Mouse (Mus musculus) olfactory bulb, adult 2 months (tissue): ENCODE measurements around the gene Bmt2. TPM values are rescaled to one million over a fixed set of nuclear protein-coding genes. Genes with fewer than 3 reads are reported as not detected.

Experiments used
- H3K27ac ChIP-seq: fragments of 200-500 bp; 2 replicates; pipeline ENCODE4 v1.5.1; 2012; ENCODE audit warnings: low read depth, low read length; ENCODE audit not compliant: insufficient read depth
- H3K4me1 ChIP-seq: fragments of 200-500 bp; 2 replicates; pipeline ENCODE4 v1.6.1; 2012; ENCODE audit warnings: low read length; ENCODE audit not compliant: control insufficient read depth, insufficient read depth
- H3K4me3 ChIP-seq: fragments of 200-500 bp; 2 replicates; pipeline ENCODE4 v1.5.1; 2012; ENCODE audit warnings: mild to moderate bottlenecking, low read depth, low read length, moderate library complexity; ENCODE audit not compliant: insufficient read depth
- CTCF ChIP-seq: fragments of 200-500 bp; IDR thresholded peaks from 2 replicates; pipeline ENCODE4 v1.5.1; 2012; ENCODE audit warnings: low read depth, mild to moderate bottlenecking, low read length, moderate library complexity; ENCODE audit not compliant: insufficient read depth
- POLR2A ChIP-seq: fragments of 200-500 bp; IDR thresholded peaks from 2 replicates; pipeline ENCODE4 v1.6.1; 2012; ENCODE audit warnings: mild to moderate bottlenecking, low read depth, low read length, moderate library complexity; ENCODE audit not compliant: insufficient read depth
- WGBS: fragments of 180-500 bp; shearing (Covaris S2); methylation state at CpG from one replicate; pipeline ENCODE4 v1.1.7; 2018; 5-methylcytosine and 5-hydroxymethylcytosine counted together
- polyA plus RNA-seq: library from polyadenylated mRNA; stranded (reverse); fragments of >200 nt; gene quantifications from 2 replicates; pipeline ENCODE4 v1.2.4, GENCODE M21; 2012; ENCODE audit warnings: low replicate concordance; ENCODE audit not compliant: missing spikeins, insufficient read depth, insufficient read length

The Bmt2 gene
- polyA plus RNA-seq, 1 experiment: not detected

DNA sequence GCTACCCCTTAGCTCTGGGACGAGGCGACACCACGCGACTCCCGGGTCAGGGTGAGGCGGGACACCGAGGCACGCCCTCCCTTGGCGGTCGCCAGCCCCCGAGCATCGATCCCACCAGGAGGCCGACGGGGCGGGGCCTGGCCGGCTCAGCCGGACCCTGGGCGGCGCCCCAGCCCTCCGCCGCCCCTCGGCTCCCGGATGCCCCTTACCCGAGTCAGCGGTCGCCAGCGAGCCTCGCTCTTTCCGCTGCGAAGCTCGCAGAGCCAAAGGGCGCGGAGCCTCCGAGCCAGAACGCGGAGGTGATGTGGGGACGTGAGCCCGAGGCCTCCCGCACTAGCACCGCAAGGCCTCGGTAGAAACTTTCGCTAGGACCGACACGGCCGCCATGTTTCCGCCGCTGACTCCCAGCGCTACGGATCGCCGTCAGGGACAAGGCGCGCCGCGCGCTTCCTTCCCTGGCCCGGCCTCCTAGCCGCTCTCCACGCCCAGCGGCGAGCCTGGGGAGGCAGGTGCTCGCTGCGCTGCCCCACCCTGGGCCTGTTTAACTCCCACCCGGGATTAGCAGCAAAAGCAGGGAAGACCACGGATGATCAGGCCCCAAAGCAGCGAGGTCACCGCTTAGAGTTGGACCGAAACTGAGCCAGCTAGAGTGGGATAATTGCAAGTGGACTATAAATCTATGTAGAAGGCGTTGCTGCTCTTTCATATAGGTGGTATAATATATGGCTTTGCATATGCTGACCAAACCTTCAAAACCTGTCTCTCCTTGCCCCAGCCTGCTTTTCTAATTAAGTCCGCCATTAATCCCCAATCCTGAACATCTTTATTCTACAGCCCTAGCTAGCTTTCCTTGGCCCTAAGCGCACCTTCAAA is 69.9 kb downstream of the Bmt2 start, which contains the start of gene Tmem168:
Tmem168 (minus strand) TSS at position 480 of the 873 bp plus-strand sequence.
- 2% methylated on average over 71 of the region's 71 CpGs for WGBS
- Histone ChIP-seq H3K4me1 (no peaks in the 10 kb centered on the region), H3K4me3 (peak within 1 kb of the TSS; percentile 78), H3K27ac (peak within 1 kb of the TSS; percentile 56)
- TF ChIP-seq POLR2A (peak; percentile 81), CTCF (no peak; the same call in 1 of the 2 replicates)

- TF ChIP-seq POLR2A (no peak), CTCF (no peak)
- WGBS: 8% methylated on average over 15 of the region's 15 CpGs
Measured at GRCm38 (mm10) chr6:13606921-13607620, 70.7 kb downstream of the Bmt2 start.

GRCm38 (mm10) chr6:13606394-13606793 is 71.4 kb downstream of the Bmt2 start:
- Histone ChIP-seq H3K4me1 (peaks cover 2% of the 10 kb centered on the region; the same call in 1 of the 2 replicates), H3K27ac (no peak overlapping the region), H3K4me3 (no peak overlapping the region)
- 66% methylated on average over 4 of the region's 4 CpGs for WGBS
- no peak for TF ChIP-seq POLR2A
- no peak for TF ChIP-seq CTCF

More at GRCm38 (mm10) chr6:13606921-13607620, 70.7 kb downstream of the Bmt2 start:
- Histone ChIP-seq H3K4me3 (peak overlapping the region; percentile 78), H3K4me1 (no peaks in the 10 kb centered on the region), H3K27ac (peak overlapping the region; percentile 56)

- peaks cover 2% of the 10 kb centered on the region; the same call in 1 of the 2 replicates for H3K4me1 ChIP-seq
- TF ChIP-seq CTCF (no peak), POLR2A (no peak)
- 96% methylated on average over 6 of the region's 6 CpGs for WGBS
Measured at GRCm38 (mm10) chr6:13603134-13603533, 74.6 kb downstream of the Bmt2 start.

DNA sequence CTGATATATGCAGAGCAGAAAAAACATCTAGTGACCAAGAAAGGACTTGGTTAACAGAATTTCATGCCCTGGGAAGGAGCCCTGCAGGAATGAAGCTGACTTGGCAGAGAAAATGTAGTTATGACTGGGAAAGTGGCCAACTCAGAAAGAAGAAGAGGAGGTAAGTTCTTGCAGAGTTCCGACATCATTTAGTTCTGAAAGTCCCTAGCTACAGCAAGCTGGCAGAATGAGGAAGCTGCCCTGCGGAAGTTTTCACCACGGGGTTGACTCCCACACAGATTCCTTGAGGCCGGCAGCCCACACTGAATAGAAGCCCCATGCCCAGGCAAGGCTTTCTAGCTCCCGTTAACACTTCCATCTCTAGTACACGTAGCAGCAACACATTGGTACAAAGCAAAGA is 76.2 kb downstream of the Bmt2 start:
- 18% methylated on average over 6 of the region's 6 CpGs for WGBS
- peaks cover 2% of the 10 kb centered on the region; the same call in 1 of the 2 replicates for H3K4me1 ChIP-seq
- H3K27ac ChIP-seq: no peak overlapping the region
- H3K4me3 ChIP-seq: no peak overlapping the region
- no peak for TF ChIP-seq CTCF

More at GRCm38 (mm10) chr6:13603134-13603533, 74.6 kb downstream of the Bmt2 start:
- no peak overlapping the region for H3K27ac ChIP-seq
- H3K4me3 ChIP-seq: no peak overlapping the region

DNA sequence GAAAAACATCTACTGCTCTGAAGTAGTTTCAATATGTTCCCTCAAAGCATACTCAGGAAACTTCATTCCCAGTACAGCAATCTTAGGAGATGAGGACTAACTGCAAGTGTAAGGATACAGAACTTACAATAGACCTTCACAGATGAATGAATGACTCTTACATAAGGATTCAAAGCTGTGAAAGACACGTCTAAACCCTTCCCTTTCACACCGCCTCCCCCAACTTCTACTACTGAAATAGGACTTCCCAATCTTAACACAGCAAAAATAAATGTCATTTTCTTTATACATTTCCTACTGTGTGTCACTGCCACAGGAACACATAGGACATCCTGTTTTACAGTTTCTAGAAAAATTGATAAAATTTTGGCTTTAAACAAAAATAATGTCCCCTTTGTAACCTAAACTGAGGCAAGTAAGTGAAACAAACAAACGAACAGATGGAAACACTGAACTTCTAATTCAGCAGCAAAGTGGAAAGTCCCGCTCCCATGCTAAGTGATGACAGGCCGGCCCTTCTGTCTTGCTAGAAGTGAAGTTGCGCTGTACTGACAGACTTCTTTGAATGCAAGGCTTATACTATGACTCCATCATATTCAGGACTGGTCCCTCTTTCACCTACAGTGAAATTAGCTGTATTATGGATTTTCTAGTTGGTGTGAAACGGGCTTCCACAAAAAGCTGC is 79.4 kb downstream of the Bmt2 start:
- Histone ChIP-seq H3K4me3 (no peak overlapping the region), H3K27ac (no peak overlapping the region), H3K4me1 (peaks cover 2% of the 10 kb centered on the region; the same call in 1 of the 2 replicates)
- TF ChIP-seq CTCF (no peak), POLR2A (no peak)
- 70% methylated on average over 7 of the region's 7 CpGs for WGBS

DNA sequence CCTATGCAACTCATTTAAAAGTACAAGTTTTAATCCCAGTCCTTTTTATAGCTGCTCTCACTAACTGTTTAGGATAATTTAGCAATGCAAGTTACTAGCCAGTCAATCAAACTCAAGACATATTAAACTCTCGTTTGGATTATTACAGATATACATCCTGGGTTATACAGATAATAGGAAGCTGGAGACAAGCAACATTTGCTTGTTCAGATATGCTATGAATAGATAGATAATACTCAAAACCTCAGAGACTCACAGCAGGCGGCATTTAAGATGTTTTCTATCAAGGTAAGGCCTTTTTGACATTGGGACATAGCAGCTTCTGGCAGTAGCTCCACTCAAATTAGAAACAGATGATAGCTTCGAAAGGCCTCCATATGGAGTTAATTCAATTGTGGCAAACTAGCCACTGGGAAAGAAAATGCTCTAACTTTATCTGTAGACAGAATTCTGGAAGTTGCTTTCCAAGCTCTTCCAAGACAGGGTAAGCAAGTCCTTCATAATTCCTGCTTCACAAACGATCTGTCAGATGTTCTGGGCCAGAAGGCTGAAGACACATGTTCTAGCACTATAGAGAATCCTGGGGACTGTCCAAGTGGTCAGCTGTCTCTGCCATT is 84.9 kb downstream of the Bmt2 start:
- no peak overlapping the region for H3K27ac ChIP-seq
- no peak overlapping the region for H3K4me3 ChIP-seq
- WGBS: 87% methylated on average over 4 of the region's 4 CpGs
- H3K4me1 ChIP-seq: no peaks in the 10 kb centered on the region; the same call in 1 of the 2 replicates
- TF ChIP-seq POLR2A (no peak), CTCF (no peak)

- Histone ChIP-seq H3K27ac (no peak overlapping the region), H3K4me1 (no peaks in the 10 kb centered on the region), H3K4me3 (no peak overlapping the region)
- WGBS: 54% methylated on average over 2 of the region's 2 CpGs
- TF ChIP-seq CTCF (no peak), POLR2A (no peak)
Measured at GRCm38 (mm10) chr6:13586560-13586959, 91.2 kb downstream of the Bmt2 start.
